Mouse (Mus musculus) kidney, postnatal 0 days (tissue): ENCODE data around the gene Phf21a. TPM values are rescaled to one million over a fixed set of nuclear protein-coding genes. Genes with fewer than 3 reads are reported as not detected.
A peak's percentile ranks its signal among the peaks of the same experiment; 100 is the strongest.

Source experiments
- ATAC-seq: fragments of 200-750 bp; cut with Nextera tagmentation; replicated peaks from 2 replicates; pipeline ENCODE4 v1.8.0; 2017; ENCODE audit warnings: low read depth, moderate number of reproducible peaks, moderate TSS enrichment, moderate library complexity; ENCODE audit not compliant: low FRiP score
- DNase-seq: peaks from one replicate; pipeline ENCODE4 v3.0.0-alpha.2; 2016; ENCODE audit warnings: low spot score
- H3K27ac ChIP-seq: fragments of 300-500 bp; sonication (generic); 2 replicates; pipeline ENCODE4 v1.5.1; 2014; ENCODE audit warnings: mild to moderate bottlenecking
- H3K27me3 ChIP-seq: fragments of 300-500 bp; sonication (generic); 2 replicates; pipeline ENCODE4 v1.6.1; 2014; ENCODE audit warnings: low read length, mixed read lengths; ENCODE audit not compliant: insufficient read depth
- H3K36me3 ChIP-seq: fragments of 300-500 bp; sonication (generic); 2 replicates; pipeline ENCODE4 v1.6.1; 2014; ENCODE audit warnings: low read length, mixed read lengths; ENCODE audit not compliant: insufficient read depth
- H3K4me1 ChIP-seq: fragments of 300-500 bp; sonication (generic); replicated peaks from 2 replicates; pipeline ENCODE4 v1.6.1; 2014; ENCODE audit warnings: antibody characterized with exemption, low read length, mixed read lengths; ENCODE audit not compliant: insufficient read depth
- H3K4me2 ChIP-seq: fragments of 300-500 bp; sonication (generic); 2 replicates; pipeline ENCODE4 v1.6.1; 2014; ENCODE audit warnings: mild to moderate bottlenecking, low read length, moderate library complexity, mixed read lengths
- H3K4me3 ChIP-seq: fragments of 300-500 bp; sonication (generic); replicated peaks from 2 replicates; pipeline ENCODE4 v1.5.1; 2014; ENCODE audit warnings: low read depth, low read length
- H3K9ac ChIP-seq: fragments of 300-500 bp; sonication (generic); 2 replicates; pipeline ENCODE4 v1.6.1; 2014; ENCODE audit warnings: low read depth, low read length
- H3K9me3 ChIP-seq: fragments of 300-500 bp; sonication (generic); replicated peaks from 2 replicates; pipeline ENCODE4 v1.6.1; 2016; ENCODE audit warnings: low read length, inconsistent platforms, mixed read lengths
- CTCF ChIP-seq: IDR thresholded peaks from 2 replicates; pipeline ENCODE4 v1.5.1; 2016; ENCODE audit warnings: antibody characterized with exemption, low read depth, mild to moderate bottlenecking, moderate library complexity
- WGBS: fragments of 180-500 bp; shearing (Covaris S2); extraction: QIAGEN DNeasy Blood & Tissue Kit; methylation state at CpG from one replicate; pipeline ENCODE4 v1.1.7; 2014; 5-methylcytosine and 5-hydroxymethylcytosine counted together
- polyA plus RNA-seq: library from polyadenylated mRNA; unstranded; fragments of >200 nt; fragmentation: Nextera tagmentation; extraction: Ambion mirVana; gene quantifications from 2 replicates; pipeline ENCODE4 v1.2.1, GENCODE M21; 2015

Phf21a gene
- polyA plus RNA-seq, 1 experiment from 2014 or later = 18.6 TPM

DNA sequence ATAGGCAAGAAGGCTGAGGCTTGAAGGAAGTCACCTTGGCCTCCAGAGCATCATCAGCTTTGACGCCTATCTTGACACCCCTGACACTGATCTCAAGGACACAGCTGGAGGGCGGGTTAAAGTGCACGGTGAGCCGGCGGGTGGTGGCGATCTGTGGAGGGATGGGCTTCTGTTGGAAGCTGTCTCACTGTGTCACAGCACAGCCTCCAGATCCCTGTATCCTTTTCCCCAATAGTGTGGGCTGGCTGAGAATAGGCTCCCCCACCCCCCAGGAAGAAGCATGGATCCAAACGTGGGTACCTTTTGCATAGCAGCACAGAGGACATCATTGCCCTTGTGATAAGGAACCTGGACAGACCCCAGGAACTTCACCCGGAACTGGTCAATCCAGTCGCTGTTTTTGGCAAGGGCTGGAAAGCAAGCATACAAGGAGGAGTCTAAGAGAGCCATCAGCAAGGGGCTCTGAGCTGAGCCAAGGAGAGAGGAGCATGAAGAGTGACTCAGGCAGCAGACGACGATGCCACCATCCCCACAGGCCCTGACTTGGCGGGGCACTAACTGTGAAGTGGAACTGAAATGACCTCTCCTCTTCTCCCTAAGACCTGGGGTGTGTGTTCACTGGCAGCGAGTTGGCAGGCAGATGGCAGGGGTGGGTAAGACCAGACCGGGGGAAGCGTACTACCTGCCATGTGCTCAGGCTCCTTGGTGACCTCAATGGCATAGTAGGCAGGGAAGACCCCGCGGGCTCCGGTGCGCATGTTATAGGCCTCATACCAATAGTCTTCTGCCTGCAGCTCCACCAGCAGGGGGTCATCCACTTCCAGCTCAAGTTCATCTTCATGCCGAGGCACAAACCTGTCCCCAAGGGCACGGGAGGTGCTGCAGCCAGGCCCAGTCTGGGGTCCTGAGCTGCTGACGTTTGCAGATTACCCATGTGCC is 292.5 kb downstream of the Phf21a start:
- DNase-seq = no peak
- Histone ChIP-seq H3K4me2 (no peak overlapping the region), H3K27me3 (no peaks in the 10 kb centered on the region), H3K4me3 (no peak overlapping the region), H3K9me3 (no peaks in the 10 kb centered on the region), H3K9ac (no peak overlapping the region), H3K4me1 (peaks cover 15% of the 10 kb centered on the region), H3K27ac (no peak overlapping the region), H3K36me3 (peaks cover 35% of the 10 kb centered on the region)
- WGBS = 81% methylated on average over 22 of the region's 22 CpGs
- no peak for TF ChIP-seq CTCF
- no peak for ATAC-seq

DNA sequence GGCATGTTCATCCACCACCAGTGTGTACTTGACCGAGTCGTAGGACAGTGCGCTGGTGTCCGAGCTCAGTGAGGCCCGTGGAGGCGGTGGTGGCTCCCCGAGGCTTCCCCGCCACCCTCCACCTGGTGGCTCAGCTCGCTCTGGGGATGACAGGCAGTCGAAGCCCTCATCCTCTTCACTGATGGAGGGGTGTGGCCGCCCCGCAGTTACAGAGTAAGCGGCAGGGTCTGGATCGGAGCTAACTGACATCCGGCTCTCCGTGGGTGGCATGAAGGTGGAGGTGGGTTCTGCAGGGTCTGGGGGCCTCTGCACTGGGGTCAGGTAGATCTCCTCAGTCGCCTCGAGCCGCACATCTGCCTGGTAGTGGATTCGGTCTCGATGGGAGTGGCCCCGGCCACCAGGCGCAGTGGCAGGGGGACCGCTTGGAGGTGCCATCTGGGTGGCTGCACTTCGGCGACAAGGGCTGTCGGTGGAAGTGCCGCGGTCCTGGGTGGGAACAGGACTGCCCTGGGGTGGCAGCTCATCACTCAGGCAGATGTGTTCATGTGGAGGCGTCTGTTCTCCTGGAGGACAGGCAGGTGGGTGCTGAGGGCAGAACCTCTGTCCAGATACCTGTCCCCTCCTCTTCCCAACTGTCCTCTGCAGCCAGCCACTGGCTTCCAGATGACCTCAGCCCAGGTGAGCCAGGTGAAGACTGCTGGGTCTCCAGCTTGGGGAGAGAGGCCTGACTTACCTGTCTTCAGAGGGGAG is 294.1 kb downstream of the Phf21a start:
- H3K4me1 ChIP-seq = peaks cover 23% of the 10 kb centered on the region
- no peak for TF ChIP-seq CTCF
- H3K36me3 ChIP-seq = peaks cover 25% of the 10 kb centered on the region
- DNase-seq = no peak
- WGBS = 92% methylated on average over 30 of the region's 30 CpGs
- H3K27ac ChIP-seq = no peak overlapping the region
- H3K4me2 ChIP-seq = no peak overlapping the region
- no peak overlapping the region for H3K9ac ChIP-seq
- no peak for ATAC-seq
- no peak overlapping the region for H3K4me3 ChIP-seq
- no peaks in the 10 kb centered on the region for H3K9me3 ChIP-seq
- no peaks in the 10 kb centered on the region for H3K27me3 ChIP-seq

GRCm38 (mm10) chr2:92387646-92388045 is 294.7 kb downstream of the Phf21a start:
- DNase-seq (no peak), ATAC-seq (no peak)
- no peaks in the 10 kb centered on the region for H3K9me3 ChIP-seq
- no peak for TF ChIP-seq CTCF
- H3K4me3 ChIP-seq = no peak overlapping the region
- H3K9ac ChIP-seq = no peak overlapping the region
- H3K4me1 ChIP-seq = peaks cover 30% of the 10 kb centered on the region
- no peak overlapping the region for H3K27ac ChIP-seq
- 80% methylated on average over 4 of the region's 4 CpGs for WGBS
- H3K27me3 ChIP-seq = no peaks in the 10 kb centered on the region
- no peak overlapping the region for H3K4me2 ChIP-seq
- H3K36me3 ChIP-seq = peaks cover 22% of the 10 kb centered on the region; the same call in 1 of the 2 replicates

GRCm38 (mm10) chr2:92388081-92388517 is 295.2 kb downstream of the Phf21a start:
- H3K9me3 ChIP-seq = no peaks in the 10 kb centered on the region
- ATAC-seq (no peak), DNase-seq (no peak)
- no peak for TF ChIP-seq CTCF
- no peaks in the 10 kb centered on the region for H3K27me3 ChIP-seq
- peaks cover 22% of the 10 kb centered on the region; the same call in 1 of the 2 replicates for H3K36me3 ChIP-seq
- no peak overlapping the region for H3K27ac ChIP-seq
- H3K4me2 ChIP-seq = peak overlapping the region; percentile 90
- peak overlapping the region; percentile 68; the same call in 1 of the 2 replicates for H3K9ac ChIP-seq
- peak overlapping the region; percentile 69 for H3K4me3 ChIP-seq
- WGBS = 52% methylated on average over 3 of the region's 3 CpGs
- peaks cover 31% of the 10 kb centered on the region for H3K4me1 ChIP-seq

DNA sequence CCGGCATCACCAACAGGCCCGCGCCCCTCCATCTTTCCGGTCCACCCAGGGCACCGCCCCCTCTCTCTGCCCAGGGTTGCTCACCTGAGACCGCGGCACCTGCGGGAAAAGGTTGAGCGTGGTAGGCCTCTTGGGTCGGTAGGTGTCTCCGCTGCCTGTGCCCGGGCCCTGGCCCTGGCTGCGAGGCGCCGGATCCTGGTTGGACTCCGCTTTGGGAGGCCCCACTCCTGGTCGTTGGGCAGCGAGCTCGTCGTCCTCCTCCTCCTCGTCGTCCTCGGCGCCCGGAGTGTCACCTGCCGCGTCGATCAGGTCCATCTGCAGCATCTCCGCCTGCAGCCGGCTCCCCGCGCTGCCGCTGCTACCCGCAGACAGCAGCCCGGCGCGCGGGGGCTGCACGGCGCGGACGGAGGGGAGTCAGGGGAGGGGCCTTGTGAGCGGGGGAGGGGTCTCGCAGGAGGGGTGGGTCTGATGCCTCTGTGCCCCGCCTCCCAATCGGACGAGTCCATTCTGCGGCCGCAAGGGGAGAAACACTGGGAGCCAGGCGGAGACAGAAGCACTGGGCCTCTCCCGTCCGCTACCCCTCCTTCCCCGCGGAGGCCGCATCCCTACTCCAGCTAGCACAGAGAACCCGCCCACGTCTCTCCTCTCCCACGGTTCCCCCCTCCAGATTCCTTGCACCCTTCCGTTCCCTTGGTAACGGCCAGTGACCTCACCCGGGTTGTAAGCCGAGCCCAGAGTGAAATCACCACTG is 296.1 kb downstream of the Phf21a start:
- ATAC-seq (peak; percentile 92), DNase-seq (peak; percentile 98)
- Histone ChIP-seq H3K9me3 (no peaks in the 10 kb centered on the region), H3K27me3 (no peaks in the 10 kb centered on the region; the same call in 1 of the 2 replicates), H3K4me1 (peaks cover 31% of the 10 kb centered on the region), H3K27ac (peak overlapping the region; percentile 79), H3K36me3 (peaks cover 22% of the 10 kb centered on the region; the same call in 1 of the 2 replicates), H3K4me3 (peak overlapping the region; percentile 69), H3K9ac (peak overlapping the region; percentile 68), H3K4me2 (peak overlapping the region; percentile 90)
- TF ChIP-seq CTCF = no peak; the same call in 1 of the 2 replicates
- under 1% methylated on average over 53 of the region's 62 CpGs for WGBS
